9 mouse cellular contexts compared by ENCODE assay signal in genomic region chr1:59449423-59449822, GRCm38 (mm10). TPM values are rescaled to one million over a fixed set of nuclear protein-coding genes. Genes with fewer than 3 reads are reported as not detected.
A peak's percentile ranks its signal among the peaks of the same experiment; 100 is the strongest.
DNase-seq lines count a peak whose midpoint lies in the region; ATAC-seq and TF ChIP-seq lines count a peak whose summit lies in the region.
"Had no signal": no experiment of that assay in that cellular context is flagged by ENCODE, and none has a peak within 500 bp of the region (broad histone marks: within the 10 kb centered on the region; RNA-seq: fewer than 3 reads in every experiment).

No protein-coding gene starts in this region.

- H3K36me3 ChIP-seq in kidney, embryonic 15.5 days: no peaks in the 10 kb centered on the region
- no peaks in the 10 kb centered on the region for H3K36me3 ChIP-seq in thymus, adult 2 months (ENCODE audit: control insufficient read depth, insufficient read depth, low read length)
- no peaks in the 10 kb centered on the region for H3K36me3 ChIP-seq in forebrain, embryonic 12.5 days (replicated peaks)

- no peak for ATAC-seq in kidney, embryonic 15.5 days (replicated peaks; ENCODE audit: low FRiP score)
- ATAC-seq in forebrain, embryonic 12.5 days (ENCODE audit: low FRiP score): no peak
- ATAC-seq: inflammation-experienced regulatory T-cells, adult 6 months had no signal

- no peaks in the 10 kb centered on the region for H3K27me3 ChIP-seq in kidney, embryonic 15.5 days
- H3K27me3 ChIP-seq in thymus, adult 2 months (ENCODE audit: control insufficient read depth, insufficient read depth, low read length): no peaks in the 10 kb centered on the region
- peaks cover 31% of the 10 kb centered on the region for H3K27me3 ChIP-seq in forebrain, embryonic 12.5 days

- no peak for DNase-seq in kidney, postnatal 25 days
- peak; percentile 49 for DNase-seq in brain, adult 2 months (ENCODE audit: low read depth, low spot score)
- peak; percentile 42 for DNase-seq in gonadal fat pad, adult 2 months (ENCODE audit: low read depth)
- DNase-seq in mesoderm, embryonic 11.5 days (ENCODE audit: low read depth, low spot score): peak; percentile 63
- DNase-seq in thymus, adult 2 months: no peak
- no peak for DNase-seq in layer of hippocampus, postnatal 25 days (ENCODE audit: extremely low spot score in 1 of 2, low spot score in 1 of 2)

- no peak overlapping the region for H3K9ac ChIP-seq in kidney, embryonic 15.5 days
- no peak overlapping the region for H3K9ac ChIP-seq in forebrain, embryonic 12.5 days

- peaks cover 35% of the 10 kb centered on the region for H3K4me1 ChIP-seq in kidney, embryonic 15.5 days
- H3K4me1 ChIP-seq in thymus, adult 2 months (replicated peaks; ENCODE audit: control insufficient read depth, insufficient read depth, low read length): no peaks in the 10 kb centered on the region; the same call in none of the 2 replicates
- peaks cover 23% of the 10 kb centered on the region for H3K4me1 ChIP-seq in forebrain, embryonic 12.5 days

- H3K4me2 ChIP-seq in kidney, embryonic 15.5 days: peak overlapping the region; percentile 40
- no peak overlapping the region for H3K4me2 ChIP-seq in forebrain, embryonic 12.5 days

- H3K9me3 ChIP-seq in kidney, embryonic 15.5 days (replicated peaks): no peaks in the 10 kb centered on the region
- H3K9me3 ChIP-seq in forebrain, embryonic 12.5 days: 0 out of 2 replicates have a peak, but pooled peaks cover 3% of the 10 kb centered on the region

- TF ChIP-seq POLR2A in thymus, adult 2 months (IDR thresholded peaks at IDR 0.05; ENCODE audit: control insufficient read depth, extremely low read depth, insufficient read depth, low read length, poor library complexity): no peak

- no peak overlapping the region for H3K4me3 ChIP-seq in kidney, embryonic 15.5 days (replicated peaks)
- no peak overlapping the region for H3K4me3 ChIP-seq in thymus, adult 2 months (ENCODE audit: control insufficient read depth, insufficient read depth, low read length)
- no peak overlapping the region for H3K4me3 ChIP-seq in forebrain, embryonic 12.5 days (replicated peaks)

- peak overlapping the region; percentile 41; the same call in 1 of the 2 replicates for H3K27ac ChIP-seq in kidney, embryonic 15.5 days
- no peak overlapping the region for H3K27ac ChIP-seq in thymus, adult 2 months (ENCODE audit: control insufficient read depth, insufficient read depth, low read length)
- H3K27ac ChIP-seq in forebrain, embryonic 12.5 days: no peak overlapping the region

- WGBS in kidney, embryonic 15.5 days: 7% methylated on average over 11 of the region's 11 CpGs
- WGBS in thymus, adult 2 months: 89% methylated on average over 11 of the region's 11 CpGs
- 21% methylated on average over 11 of the region's 11 CpGs for WGBS in forebrain, embryonic 12.5 days

- no peak for TF ChIP-seq CTCF in thymus, adult 2 months (IDR thresholded peaks at IDR 0.05; ENCODE audit: borderline replicate concordance, control insufficient read depth, extremely low read depth, insufficient read depth, low read length, poor library complexity)

RNA-seq across cellular contexts. Expression of gene Fzd7, which starts 32.8 kb away (rescaled TPM):
- 19.1 and 19.5 TPM in 2 replicates for polyA plus RNA-seq in kidney, embryonic 15.5 days (2015; fragmentation: Nextera tagmentation; extraction: Ambion mirVana)
- polyA plus RNA-seq in gonadal fat pad, adult 2 months (2012; rRNA removed): 9.5 and 10.2 TPM in 2 replicates
- 11.4 and 12.2 TPM in 2 replicates for polyA plus RNA-seq in thymus, adult 2 months (2012; rRNA removed)
- total RNA-seq in layer of hippocampus, postnatal 25 days (2021): 1 to 10 TPM; 5.5 to 6.1 TPM
- 8.1 and 10.9 TPM in 2 replicates for polyA plus RNA-seq in forebrain, embryonic 12.5 days (2016; fragmentation: Nextera tagmentation; extraction: Ambion mirVana)

Comparison
In these comparisons a context has a peak if more than half of its experiments do, and no peak if none do; other contexts are left out.
1. DNase-seq: peak in brain, adult 2 months (single experiment), gonadal fat pad, adult 2 months (single experiment) and mesoderm, embryonic 11.5 days (single experiment); none in kidney, postnatal 25 days (0 of 2), thymus, adult 2 months (single experiment) and layer of hippocampus, postnatal 25 days (0 of 2).